Mouse (Mus musculus): Measurements from ENCODE around the gene Fmr1.
"Not testable (repeated sequence)": the region's sequence is repeated elsewhere in the genome, so short reads cannot be mapped to it uniquely, and the experiment has no call there.

Fmr1 gene

GRCm38 (mm10) chrX:68678333-68678740 is at the start of gene Fmr1:
Gene Fmr1, plus strand, starts transcription at chrX:68678541.
- DNase-seq (ENCODE audit: low spot score in 2 of 2), result peak; percentile 97

DNA sequence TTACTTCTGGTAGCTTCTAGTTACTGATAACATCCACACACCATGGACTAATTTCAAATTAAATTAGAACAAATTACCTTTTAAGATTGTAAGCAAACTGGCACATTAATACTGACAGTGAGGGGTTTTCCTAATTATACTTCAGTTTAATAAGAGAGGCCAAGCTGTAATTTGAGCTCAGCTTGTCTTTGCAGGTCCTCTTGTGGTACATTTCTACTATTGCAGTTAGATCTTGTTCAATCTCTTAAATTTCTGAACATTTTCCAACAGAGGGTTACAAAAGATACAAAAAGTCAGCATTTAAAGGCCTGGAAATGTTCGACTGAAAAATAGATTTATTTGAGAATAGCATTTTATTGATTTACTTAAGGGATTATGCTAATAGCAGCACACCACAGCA is 36.7 kb upstream of the Fmr1 start:
- no peak for DNase-seq (ENCODE audit: low spot score in 2 of 2)

- DNase-seq (ENCODE audit: low spot score in 2 of 2), result no peak
Measured at GRCm38 (mm10) chrX:68645154-68645919, 33.0 kb upstream of the Fmr1 start.

DNA sequence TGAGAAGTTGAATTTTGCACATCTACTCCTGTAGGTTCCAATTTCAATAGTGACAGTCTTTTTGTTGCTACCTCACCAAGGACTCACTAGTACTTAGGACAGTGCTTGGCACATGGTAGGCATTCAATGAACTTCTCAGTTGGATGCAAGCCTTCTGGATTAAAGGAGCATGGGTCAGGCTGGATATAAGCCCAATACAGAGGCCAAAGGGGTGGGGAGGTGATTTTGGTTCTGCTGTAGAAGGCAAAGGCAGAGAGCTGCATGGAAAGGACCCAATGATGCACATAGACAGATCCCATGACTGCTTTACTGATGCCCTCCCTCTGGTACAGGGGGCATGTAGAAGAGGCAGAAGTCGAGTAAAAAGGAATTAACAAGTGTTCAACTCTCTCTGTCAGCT is 833 bp upstream of the Fmr1 start:
- no peak for DNase-seq (ENCODE audit: low spot score in 2 of 2)

DNA sequence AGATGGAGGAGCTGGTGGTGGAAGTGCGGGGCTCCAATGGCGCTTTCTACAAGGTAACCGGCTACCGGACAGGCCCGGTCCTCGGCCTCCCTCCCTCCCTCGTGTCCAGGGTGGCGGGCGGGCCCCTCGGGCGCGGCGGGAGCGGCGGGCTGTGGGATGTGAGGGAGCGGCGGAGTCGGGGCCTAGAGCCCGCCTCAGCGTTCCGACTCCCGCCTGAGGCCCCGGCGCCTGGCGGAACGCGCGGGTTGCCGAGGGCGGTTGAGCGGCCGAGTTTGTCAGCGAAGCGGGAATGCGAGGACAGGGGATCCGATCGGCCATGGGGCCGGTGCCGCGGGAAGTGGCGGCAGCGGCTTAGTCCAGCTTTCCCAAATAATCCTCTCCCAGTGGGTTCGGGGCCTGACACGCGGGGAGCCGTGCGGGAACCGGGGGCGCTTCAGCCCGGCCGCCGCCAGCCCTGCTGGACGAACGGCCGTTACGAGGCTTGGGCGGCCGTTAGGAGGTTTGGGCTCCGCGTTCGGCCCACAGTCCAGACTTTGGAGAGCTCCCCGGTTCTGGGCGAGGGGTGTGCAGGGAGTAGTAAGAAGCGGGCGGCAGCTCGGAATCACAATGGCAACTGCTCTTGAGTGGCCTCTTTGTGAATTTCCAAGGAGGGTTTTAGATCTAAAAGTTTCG is 610 bp downstream of the Fmr1 start:
- DNase-seq (ENCODE audit: low spot score in 2 of 2), result peak in 1 of 2 experiments; percentile 19

DNA sequence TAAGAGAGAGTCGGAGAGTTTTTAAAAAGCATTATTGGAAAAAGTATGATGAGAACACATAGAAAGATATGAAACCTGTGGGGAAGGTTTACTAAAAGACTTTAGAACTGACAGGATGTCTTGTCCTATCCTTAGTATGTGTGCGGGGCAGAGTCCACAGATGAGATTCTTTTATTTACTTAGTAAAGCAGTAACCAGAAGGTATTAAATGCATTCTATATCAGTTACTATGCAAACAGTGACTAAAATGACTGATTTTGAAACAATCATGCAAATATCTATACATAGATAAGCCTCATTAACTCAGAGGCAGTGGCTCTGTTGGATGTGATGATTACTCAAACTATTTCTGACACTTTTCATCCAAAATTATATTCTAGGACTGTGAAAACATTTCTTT is 6.4 kb downstream of the Fmr1 start:
- no peak for DNase-seq (ENCODE audit: low spot score in 2 of 2)

- not testable (repeated sequence) for DNase-seq (ENCODE audit: low spot score in 2 of 2)
Measured at GRCm38 (mm10) chrX:68691936-68692335, 13.6 kb downstream of the Fmr1 start.

- no peak for DNase-seq (ENCODE audit: low spot score in 2 of 2)
Measured at GRCm38 (mm10) chrX:68736902-68737301, 58.6 kb downstream of the Fmr1 start.

DNA sequence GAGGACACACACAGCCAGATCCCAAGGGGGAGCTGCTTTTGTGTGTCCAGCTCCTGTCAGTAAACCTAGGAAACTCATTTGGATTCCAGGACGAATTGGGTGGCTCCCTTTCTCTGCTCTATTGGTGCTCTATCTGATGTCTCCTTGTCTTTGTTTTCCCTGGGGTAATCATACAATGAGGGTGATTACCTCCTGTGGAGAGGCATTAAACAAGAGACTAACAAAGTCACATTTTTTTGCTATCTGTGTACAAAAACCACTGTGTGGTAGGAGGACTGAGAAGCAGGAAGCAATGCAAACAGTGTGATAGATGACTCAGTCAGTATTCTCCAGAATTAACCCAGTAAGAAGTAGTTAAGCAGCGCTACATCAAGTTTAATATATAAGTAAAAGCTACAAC is 61.7 kb downstream of the Fmr1 start:
- DNase-seq (ENCODE audit: low spot score in 2 of 2), result no peak

DNA sequence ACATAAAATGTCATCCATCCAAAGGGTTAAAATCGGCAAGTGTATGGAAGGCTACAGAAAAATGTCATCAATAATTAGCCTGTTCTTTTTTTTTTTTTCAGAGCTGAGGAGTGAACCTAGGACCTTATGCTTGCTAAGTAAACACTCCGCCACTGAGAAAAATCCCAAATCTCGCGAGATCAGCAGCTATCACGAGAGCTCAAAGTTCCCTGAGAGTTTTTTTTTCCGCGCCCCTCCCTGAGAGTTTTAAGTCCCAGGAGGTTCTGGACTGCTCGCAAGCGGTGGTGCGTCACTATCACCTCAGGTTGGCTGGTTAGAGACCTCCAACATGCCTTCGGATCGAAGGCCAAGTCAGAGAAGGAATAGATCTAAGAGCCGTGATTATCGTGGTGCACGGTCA is 83.3 kb downstream of the Fmr1 start, which contains the start of gene Fmr1nb:
Fmr1nb (plus strand) TSS at position 234 of the 400 bp plus-strand sequence.
- DNase-seq (ENCODE audit: low spot score in 2 of 2), result no peak
